Mouse (Mus musculus) MEL (cell line): ENCODE data around the gene Prcd. TPM values are rescaled to one million over a fixed set of nuclear protein-coding genes. Genes with fewer than 3 reads are reported as not detected.

Source experiments
- DNase-seq: peaks from one replicate; pipeline ENCODE4 v3.0.0; 2011; ENCODE audit warnings: low read depth, low spot score
- H3K27ac ChIP-seq: 2 replicates; pipeline ENCODE4 v1.5.1; 2012; ENCODE audit warnings: low read depth, mild to moderate bottlenecking, control low read depth, low read length, moderate library complexity; ENCODE audit not compliant: control insufficient read depth
- H3K27me3 ChIP-seq, 2 experiments: fragments of 150-350 bp in 1 of 2; sonication (generic) in 1 of 2; 2 replicates each; pipeline ENCODE4 v1.6.1; 2012; ENCODE audit warnings: low read length in 2 of 2, mild to moderate bottlenecking in 2 of 2, improper control_type of control experiment in 1 of 2, moderate library complexity in 1 of 2; ENCODE audit not compliant: insufficient read depth in 2 of 2, control insufficient read depth in 1 of 2
- H3K36me3 ChIP-seq, 2 experiments: 2 replicates each; pipeline ENCODE4 v1.6.1; 2012 to 2014; ENCODE audit warnings: low read length in 2 of 2, improper control_type of control experiment in 1 of 2, inconsistent platforms in 1 of 2, mild to moderate bottlenecking in 1 of 2; ENCODE audit not compliant: insufficient read depth in 2 of 2, control insufficient read depth in 1 of 2
- H3K4me1 ChIP-seq, 2 experiments: fragments of 150-350 bp in 1 of 2; sonication (generic) in 1 of 2; 2 replicates each; pipeline ENCODE4 v1.6.1; 2012; ENCODE audit warnings: low read length in 2 of 2, improper control_type of control experiment in 1 of 2, mild to moderate bottlenecking in 1 of 2; ENCODE audit not compliant: insufficient read depth in 2 of 2, control insufficient read depth in 1 of 2
- H3K4me3 ChIP-seq, 2 experiments: fragments of 150-350 bp in 1 of 2; sonication (generic) in 1 of 2; 2 replicates each; pipeline ENCODE4 v1.5.1; 2012; ENCODE audit warnings: low read depth in 2 of 2, low read length in 2 of 2, mild to moderate bottlenecking in 2 of 2, moderate library complexity in 2 of 2, control low read depth in 1 of 2, improper control_type of control experiment in 1 of 2; ENCODE audit not compliant: control insufficient read depth in 1 of 2, insufficient read depth in 1 of 2
- H3K79me2 ChIP-seq: 2 replicates; pipeline ENCODE4 v1.6.1; 2012; ENCODE audit warnings: mild to moderate bottlenecking, low read length, moderate library complexity; ENCODE audit not compliant: control insufficient read depth, poor library complexity, insufficient read depth
- H3K9ac ChIP-seq: 2 replicates; pipeline ENCODE4 v1.6.1; 2012; ENCODE audit warnings: low read depth, mild to moderate bottlenecking, control low read depth, low read length, moderate library complexity; ENCODE audit not compliant: control insufficient read depth, poor library complexity, severe bottlenecking
- H3K9me3 ChIP-seq: fragments of 150-350 bp; sonication (generic); replicated peaks from 2 replicates; pipeline ENCODE4 v1.6.1; 2012; ENCODE audit warnings: mild to moderate bottlenecking, low read length, improper control_type of control experiment, moderate library complexity; ENCODE audit not compliant: insufficient read depth
- CTCF ChIP-seq, 3 experiments: IDR thresholded peaks in 2 of 3; conservative IDR thresholded peaks in 1 of 3; 2 replicates each; pipeline ENCODE4 v1.5.1; 2011 to 2012; ENCODE audit warnings: low read length in 3 of 3, low read depth in 2 of 3, mild to moderate bottlenecking in 2 of 3, improper control_type of control experiment in 1 of 3, inconsistent platforms in 1 of 3, mixed read lengths in 1 of 3, moderate library complexity in 1 of 3; ENCODE audit not compliant: control insufficient read depth in 1 of 3, insufficient read depth in 1 of 3, poor library complexity in 1 of 3, severe bottlenecking in 1 of 3
- E2F4 ChIP-seq: IDR thresholded peaks from 2 replicates; pipeline ENCODE4 v1.6.1; 2011; ENCODE audit warnings: low read depth, low read length, improper control_type of control experiment, borderline replicate concordance
- GATA1 ChIP-seq: IDR thresholded peaks from 2 replicates; pipeline ENCODE4 v1.6.1; 2011; ENCODE audit warnings: low read depth, low read length, improper control_type of control experiment
- JUND ChIP-seq: IDR thresholded peaks from 2 replicates; pipeline ENCODE4 v1.6.1; 2011; ENCODE audit warnings: low read depth, mild to moderate bottlenecking, improper control_type of control experiment, low read length
- KAT2A ChIP-seq: conservative IDR thresholded peaks from 2 replicates; pipeline ENCODE4 v1.6.1; 2012; ENCODE audit warnings: low read depth, low read length, improper control_type of control experiment, inconsistent platforms
- MAFK ChIP-seq: IDR thresholded peaks from 2 replicates; pipeline ENCODE4 v1.6.1; 2011; ENCODE audit warnings: low read depth, mild to moderate bottlenecking, low read length, improper control_type of control experiment, borderline replicate concordance
- MYB ChIP-seq: IDR thresholded peaks from 2 replicates; pipeline ENCODE4 v1.6.1; 2011; ENCODE audit warnings: mild to moderate bottlenecking, low read depth, low read length, improper control_type of control experiment
- MYC ChIP-seq: IDR thresholded peaks from 2 replicates; pipeline ENCODE4 v1.6.1; 2011; ENCODE audit warnings: low read depth, mild to moderate bottlenecking, low read length, improper control_type of control experiment, moderate library complexity
- POLR2A ChIP-seq, 2 experiments: IDR thresholded peaks; 2 replicates each; pipeline ENCODE4 v1.6.1; 2011 to 2012; ENCODE audit warnings: low read length in 2 of 2, mild to moderate bottlenecking in 2 of 2, control low read depth in 1 of 2, improper control_type of control experiment in 1 of 2, low read depth in 1 of 2, moderate library complexity in 1 of 2; ENCODE audit not compliant: control insufficient read depth in 1 of 2, insufficient read depth in 1 of 2, poor library complexity in 1 of 2
- POLR2AphosphoS2 ChIP-seq: IDR thresholded peaks from 2 replicates; pipeline ENCODE4 v1.6.1; 2011; ENCODE audit warnings: low read length, improper control_type of control experiment
- POLR2AphosphoS5 ChIP-seq: IDR thresholded peaks from 2 replicates; pipeline ENCODE4 v1.6.1; 2012; ENCODE audit warnings: low read depth, borderline replicate concordance, mild to moderate bottlenecking, inconsistent platforms, low read length, moderate library complexity, mixed read lengths
- RAD21 ChIP-seq: IDR thresholded peaks from 2 replicates; pipeline ENCODE4 v1.6.1; 2011; ENCODE audit warnings: mild to moderate bottlenecking, low read depth, low read length, improper control_type of control experiment
- RCOR1 ChIP-seq: IDR thresholded peaks from 2 replicates; pipeline ENCODE4 v1.6.1; 2012; ENCODE audit warnings: low read depth, mild to moderate bottlenecking, inconsistent platforms, low read length, improper control_type of control experiment
- UBTF ChIP-seq: IDR thresholded peaks from 2 replicates; pipeline ENCODE4 v1.6.1; 2012; ENCODE audit warnings: low read depth, mild to moderate bottlenecking, inconsistent platforms, low read length, improper control_type of control experiment, moderate library complexity, borderline replicate concordance; ENCODE audit not compliant: insufficient read depth
- ZC3H11A ChIP-seq: IDR thresholded peaks from 2 replicates; pipeline ENCODE4 v1.6.1; 2012; ENCODE audit warnings: low read depth, mild to moderate bottlenecking, inconsistent platforms, low read length, improper control_type of control experiment
- polyA plus RNA-seq, 2 experiments: library from polyadenylated mRNA; stranded (reverse) in 1 of 2; unstranded in 1 of 2; fragments of >175 nt in 1 of 2; fragments of >200 nt in 1 of 2; gene quantifications; 2 replicates each; pipeline versions ENCODE4 v1.2.1 to v1.2.4; 2012; ENCODE audit warnings: low replicate concordance in 2 of 2, low read depth in 1 of 2; ENCODE audit not compliant: insufficient read length in 2 of 2, insufficient read depth in 1 of 2, missing spikeins in 1 of 2
- total RNA-seq: library from RNA; depleted of rRNA; stranded (reverse); fragments of 300-350 nt; gene quantifications from 2 replicates; pipeline ENCODE4 v1.2.3, GENCODE M21; 2012

Prcd gene
- total and polyA plus RNA-seq, 3 experiments, result 44.4 to 72.2 TPM; not detected in 1

- no peak overlapping the region for H3K4me3 ChIP-seq
- peaks cover 10 to 17% of the 10 kb centered on the region in 2 experiments for H3K4me1 ChIP-seq
- no peak overlapping the region for H3K9ac ChIP-seq
- no peak overlapping the region for H3K27ac ChIP-seq
- H3K27me3 ChIP-seq, result no peaks in the 10 kb centered on the region
- H3K36me3 ChIP-seq, result peaks cover 0 to 16% of the 10 kb centered on the region in 2 experiments; a peak in 3 of 4 replicates
- TF ChIP-seq UBTF (no peak), RCOR1 (no peak), POLR2AphosphoS5 (no peak), KAT2A (no peak), E2F4 (no peak), CTCF (IDR thresholded peaks at IDR 0.05 in 2 of 3, conservative IDR thresholded peaks at IDR 0.05 in 1 of 3; ENCODE audit: control insufficient read depth in 1 of 3, insufficient read depth in 1 of 3, low read depth in 2 of 3, low read length in 3 of 3, poor library complexity in 1 of 3, severe bottlenecking in 1 of 3) (no peak), ZC3H11A (no peak)
- H3K79me2 ChIP-seq, result no peaks in the 10 kb centered on the region; the same call in 1 of the 2 replicates
- no peak for DNase-seq
- no peaks in the 10 kb centered on the region for H3K9me3 ChIP-seq
These were observed 41.5 kb upstream of the Prcd start for GRCm38 (mm10) chr11:116611883-116612282.

DNA sequence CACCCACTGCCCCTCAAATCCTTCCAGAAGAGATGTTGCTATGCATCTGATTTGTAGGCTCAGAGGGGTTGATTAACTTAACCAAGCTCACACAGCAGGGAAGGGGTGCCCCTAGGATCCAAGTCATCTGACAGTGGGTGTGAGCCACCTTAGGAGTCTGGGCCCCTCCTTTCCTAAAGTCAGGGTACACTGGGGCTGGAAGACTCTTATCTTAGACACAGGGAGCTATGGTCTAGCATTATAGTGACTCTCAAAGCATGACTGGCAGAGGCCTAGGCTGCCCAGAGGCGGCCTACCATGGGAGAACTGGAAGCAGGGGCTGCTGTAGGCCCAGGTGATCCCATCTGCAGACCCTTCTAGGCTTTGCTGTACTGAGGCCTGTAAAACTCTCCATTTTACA is 40.8 kb upstream of the Prcd start:
- TF ChIP-seq MAFK (no peak), E2F4 (no peak), POLR2AphosphoS2 (no peak), POLR2AphosphoS5 (no peak), RAD21 (no peak)
- TF ChIP-seq, all 39 proteins: peak for 0
- Histone ChIP-seq H3K27ac (no peak overlapping the region), H3K9ac (no peak overlapping the region), H3K79me2 (no peaks in the 10 kb centered on the region; the same call in 1 of the 2 replicates), H3K9me3 (no peaks in the 10 kb centered on the region), H3K4me3 (no peak overlapping the region), H3K36me3 (peaks cover 0 to 20% of the 10 kb centered on the region in 2 experiments; a peak in 3 of 4 replicates), H3K27me3 (no peaks in the 10 kb centered on the region), H3K4me1 (peaks cover 14 to 24% of the 10 kb centered on the region in 2 experiments)
- no peak for DNase-seq

GRCm38 (mm10) chr11:116613234-116613633 is 40.1 kb upstream of the Prcd start:
- H3K79me2 ChIP-seq, result no peaks in the 10 kb centered on the region; the same call in 1 of the 2 replicates
- H3K27ac ChIP-seq, result no peak overlapping the region
- no peak overlapping the region for H3K4me3 ChIP-seq
- H3K4me1 ChIP-seq, result peaks cover 14 to 26% of the 10 kb centered on the region in 2 experiments
- H3K27me3 ChIP-seq, result no peaks in the 10 kb centered on the region
- DNase-seq, result no peak
- H3K9ac ChIP-seq, result no peak overlapping the region
- peaks cover 0 to 20% of the 10 kb centered on the region in 2 experiments; a peak in 3 of 4 replicates for H3K36me3 ChIP-seq
- no peaks in the 10 kb centered on the region for H3K9me3 ChIP-seq
- TF ChIP-seq POLR2A (IDR thresholded peaks at IDR 0.05; ENCODE audit: control insufficient read depth in 1 of 2, insufficient read depth in 1 of 2, low read depth in 1 of 2, low read length in 2 of 2, poor library complexity in 1 of 2), result no peak
- TF ChIP-seq MYB, result no peak
- no peak for TF ChIP-seq GATA1
- no peak for TF ChIP-seq JUND
- no peak for TF ChIP-seq MYC
